Comparison of ENCODE assay signal across 7 mouse cellular contexts in the genomic region with DNA sequence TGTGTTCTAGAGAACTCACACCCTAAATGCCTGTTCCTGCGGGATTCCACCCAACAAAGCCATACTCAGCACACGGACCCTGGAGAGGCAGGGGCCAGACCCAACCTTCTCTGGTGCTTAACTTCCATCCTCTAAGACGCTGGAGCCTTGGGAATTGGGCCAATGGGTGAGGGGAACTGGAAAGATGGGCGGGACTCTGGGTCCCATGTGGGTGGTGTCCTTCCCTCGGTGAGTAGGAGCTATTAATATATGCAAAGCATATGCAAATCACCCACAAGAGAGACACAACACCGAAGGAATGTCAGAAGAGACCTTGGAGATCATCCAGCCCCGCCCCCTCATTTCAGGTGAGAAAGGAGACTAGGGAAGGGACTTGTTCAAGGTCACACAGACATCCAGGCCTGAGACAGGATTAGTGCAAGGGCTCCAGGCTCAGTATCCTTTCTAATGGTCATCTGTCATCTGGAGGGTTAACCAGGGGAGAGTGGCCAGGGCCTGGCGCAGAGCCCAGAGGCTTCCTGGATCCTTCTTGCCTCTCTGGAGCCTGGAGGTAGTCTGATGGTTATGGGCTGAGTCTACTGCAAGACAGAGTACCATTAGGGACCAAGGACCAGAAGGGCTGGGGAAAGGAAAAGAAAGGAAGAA. TPM values are rescaled to one million over a fixed set of nuclear protein-coding genes. Genes with fewer than 3 reads are reported as not detected.
DNase-seq lines count a peak whose midpoint lies in the region; ATAC-seq and TF ChIP-seq lines count a peak whose summit lies in the region.

No protein-coding gene starts in this region.

- H3K4me3 ChIP-seq in forebrain, embryonic 10.5 days, result peak overlapping the region; percentile 21; the same call in 1 of the 2 replicates
- peak overlapping the region; percentile 77 for H3K4me3 ChIP-seq in midbrain, embryonic 15.5 days
- no peak overlapping the region for H3K4me3 ChIP-seq in limb, embryonic 10.5 days

- no peak for TF ChIP-seq CTCF in brain, embryonic 14.5 days (IDR thresholded peaks at IDR 0.05; ENCODE audit: borderline replicate concordance, extremely low read depth, insufficient read depth, insufficient read length)

- peak; percentile 19 for DNase-seq in lung, postnatal 14 days
- no peak for DNase-seq in lung, postnatal 25 days (ENCODE audit: low spot score)
- peak; percentile 93 for DNase-seq in brain, embryonic 14.5 days (ENCODE audit: low read depth)
- DNase-seq in forebrain, embryonic 10.5 days (ENCODE audit: extremely low spot score, low spot score), result no peak
- no peak for DNase-seq in limb, embryonic 10.5 days (ENCODE audit: low spot score)

- no peaks in the 10 kb centered on the region for H3K9me3 ChIP-seq in forebrain, embryonic 10.5 days
- H3K9me3 ChIP-seq in midbrain, embryonic 15.5 days, result no peaks in the 10 kb centered on the region
- no peaks in the 10 kb centered on the region for H3K9me3 ChIP-seq in limb, embryonic 10.5 days (replicated peaks)

- H3K27me3 ChIP-seq in forebrain, embryonic 10.5 days (ENCODE audit: poor library complexity, severe bottlenecking), result peaks cover 98% of the 10 kb centered on the region
- no peaks in the 10 kb centered on the region for H3K27me3 ChIP-seq in midbrain, embryonic 15.5 days (replicated peaks)
- peaks cover 98% of the 10 kb centered on the region for H3K27me3 ChIP-seq in limb, embryonic 10.5 days (ENCODE audit: low read depth, poor library complexity, severe bottlenecking)

- H3K4me1 ChIP-seq in forebrain, embryonic 10.5 days, result peaks cover 100% of the 10 kb centered on the region
- peaks cover 86% of the 10 kb centered on the region for H3K4me1 ChIP-seq in midbrain, embryonic 15.5 days
- H3K4me1 ChIP-seq in limb, embryonic 10.5 days, result peaks cover 63% of the 10 kb centered on the region

- peak overlapping the region; percentile 69; the same call in 1 of the 2 replicates for H3K27ac ChIP-seq in forebrain, embryonic 10.5 days
- H3K27ac ChIP-seq in midbrain, embryonic 15.5 days, result peak overlapping the region; percentile 96
- no peak overlapping the region for H3K27ac ChIP-seq in limb, embryonic 10.5 days

- peak overlapping the region; percentile 7; the same call in 1 of the 2 replicates for H3K9ac ChIP-seq in midbrain, embryonic 15.5 days

- TF ChIP-seq POLR2A in brain, embryonic 14.5 days (IDR thresholded peaks at IDR 0.05; ENCODE audit: borderline replicate concordance, extremely low read depth, insufficient read depth, insufficient read length, poor library complexity, severe bottlenecking), result no peak

- peak overlapping the region; percentile 85 for H3K4me2 ChIP-seq in midbrain, embryonic 15.5 days

- 23% methylated on average over 8 of the region's 8 CpGs for WGBS in forebrain, embryonic 10.5 days
- 19% methylated on average over 8 of the region's 8 CpGs for WGBS in midbrain, embryonic 15.5 days
- 20% methylated on average over 8 of the region's 8 CpGs for WGBS in limb, embryonic 10.5 days

- no peak for ATAC-seq in midbrain, embryonic 15.5 days (replicated peaks)
- no peak for ATAC-seq in erythroblast, adult 5-6 weeks (replicated peaks; ENCODE audit: low FRiP score, poor library complexity, severe bottlenecking)

- no peaks in the 10 kb centered on the region for H3K36me3 ChIP-seq in forebrain, embryonic 10.5 days (replicated peaks)
- H3K36me3 ChIP-seq in midbrain, embryonic 15.5 days (replicated peaks), result no peaks in the 10 kb centered on the region
- H3K36me3 ChIP-seq in limb, embryonic 10.5 days, result no peaks in the 10 kb centered on the region

RNA-seq across cellular contexts. Expression of gene Srcin1, which starts 5.4 kb away (rescaled TPM):
- 45.1 and 70.2 TPM in 2 replicates for polyA plus RNA-seq in brain, embryonic 14.5 days (2012; rRNA removed)
- polyA plus RNA-seq in forebrain, embryonic 10.5 days (2016; fragmentation: Nextera tagmentation; extraction: Ambion mirVana), result 0.91 and 1.1 TPM in 2 replicates
- 13.2 and 13.9 TPM in 2 replicates for polyA plus RNA-seq in midbrain, embryonic 15.5 days (2015; fragmentation: Nextera tagmentation; extraction: Ambion mirVana)
- not detected in 2 replicates for total RNA-seq in erythroblast, adult 5-6 weeks (2015; ENCODE audit: low replicate concordance)
- total RNA-seq in erythroblast, adult 5-6 weeks (2017; ENCODE audit: low replicate concordance), result not detected in 2 replicates
- 0.24 and 0.25 TPM in 2 replicates for polyA plus RNA-seq in limb, embryonic 10.5 days (2016; fragmentation: Nextera tagmentation; extraction: Ambion mirVana)

RNA-seq across cellular contexts. Expression of gene Epop, which starts 58.9 kb away (rescaled TPM):
- polyA plus RNA-seq in brain, embryonic 14.5 days (2012; rRNA removed), result 7.0 and 9.9 TPM in 2 replicates
- 11.4 and 11.6 TPM in 2 replicates for polyA plus RNA-seq in forebrain, embryonic 10.5 days (2016; fragmentation: Nextera tagmentation; extraction: Ambion mirVana)
- polyA plus RNA-seq in midbrain, embryonic 15.5 days (2015; fragmentation: Nextera tagmentation; extraction: Ambion mirVana), result 1.9 and 2.5 TPM in 2 replicates
- 0.58 TPM in 1 of 2 replicates, not detected in the other for total RNA-seq in erythroblast, adult 5-6 weeks (2015; ENCODE audit: low replicate concordance)
- total RNA-seq in erythroblast, adult 5-6 weeks (2017; ENCODE audit: low replicate concordance), result not detected in 2 replicates
- 16.1 and 23.8 TPM in 2 replicates for polyA plus RNA-seq in limb, embryonic 10.5 days (2016; fragmentation: Nextera tagmentation; extraction: Ambion mirVana)

Comparison
In these comparisons a context has a peak if more than half of its experiments do, and no peak if none do; other contexts are left out.
1. DNase-seq: peak in lung, postnatal 14 days (single experiment) and brain, embryonic 14.5 days (single experiment); none in lung, postnatal 25 days (single experiment), forebrain, embryonic 10.5 days (single experiment) and limb, embryonic 10.5 days (single experiment).